Mouse (Mus musculus) limb, embryonic 13.5 days (tissue): ENCODE measurements around the gene Mrap. TPM values are rescaled to one million over a fixed set of nuclear protein-coding genes. Genes with fewer than 3 reads are reported as not detected.

Source experiments
- ATAC-seq: fragments of 200-750 bp; cut with Nextera tagmentation; 2 replicates; pipeline ENCODE4 v1.8.0; 2017; ENCODE audit warnings: low read depth, moderate number of reproducible peaks, moderate TSS enrichment; ENCODE audit not compliant: low FRiP score
- H3K27ac ChIP-seq: fragments of 300-500 bp; sonication (generic); 2 replicates; pipeline ENCODE4 v1.5.1; 2015; ENCODE audit warnings: inconsistent platforms, mild to moderate bottlenecking, moderate library complexity
- H3K27me3 ChIP-seq: fragments of 300-500 bp; sonication (generic); 2 replicates; pipeline ENCODE4 v1.6.1; 2015; ENCODE audit warnings: mild to moderate bottlenecking, inconsistent platforms
- H3K36me3 ChIP-seq: fragments of 300-500 bp; sonication (generic); 2 replicates; pipeline ENCODE4 v1.6.1; 2015; ENCODE audit warnings: inconsistent platforms, mild to moderate bottlenecking, moderate library complexity
- H3K4me1 ChIP-seq: fragments of 300-500 bp; sonication (generic); 2 replicates; pipeline ENCODE4 v1.6.1; 2015; ENCODE audit warnings: inconsistent platforms
- H3K4me2 ChIP-seq: fragments of 300-500 bp; sonication (generic); replicated peaks from 2 replicates; pipeline ENCODE4 v1.6.1; 2015; ENCODE audit warnings: inconsistent platforms, mild to moderate bottlenecking, moderate library complexity
- H3K4me3 ChIP-seq: fragments of 300-500 bp; sonication (generic); 2 replicates; pipeline ENCODE4 v1.5.1; 2015; ENCODE audit warnings: moderate library complexity, mild to moderate bottlenecking, inconsistent platforms
- H3K9ac ChIP-seq: fragments of 300-500 bp; sonication (generic); 2 replicates; pipeline ENCODE4 v1.6.1; 2015; ENCODE audit warnings: mild to moderate bottlenecking, inconsistent platforms
- H3K9me3 ChIP-seq: fragments of 300-500 bp; sonication (generic); 2 replicates; pipeline ENCODE4 v1.6.1; 2016; ENCODE audit warnings: inconsistent platforms
- WGBS: fragments of 180-500 bp; shearing (Covaris S2); methylation state at CpG from one replicate; pipeline ENCODE4 v1.1.7; 2015; 5-methylcytosine and 5-hydroxymethylcytosine counted together
- polyA plus RNA-seq: library from polyadenylated mRNA; unstranded; fragments of >200 nt; fragmentation: Nextera tagmentation; extraction: Ambion mirVana; gene quantifications from 2 replicates; pipeline ENCODE4 v1.2.1, GENCODE M21; 2015

Gene Mrap
- 0.45 TPM in 1 of 2 replicates, not detected in the other for polyA plus RNA-seq

DNA sequence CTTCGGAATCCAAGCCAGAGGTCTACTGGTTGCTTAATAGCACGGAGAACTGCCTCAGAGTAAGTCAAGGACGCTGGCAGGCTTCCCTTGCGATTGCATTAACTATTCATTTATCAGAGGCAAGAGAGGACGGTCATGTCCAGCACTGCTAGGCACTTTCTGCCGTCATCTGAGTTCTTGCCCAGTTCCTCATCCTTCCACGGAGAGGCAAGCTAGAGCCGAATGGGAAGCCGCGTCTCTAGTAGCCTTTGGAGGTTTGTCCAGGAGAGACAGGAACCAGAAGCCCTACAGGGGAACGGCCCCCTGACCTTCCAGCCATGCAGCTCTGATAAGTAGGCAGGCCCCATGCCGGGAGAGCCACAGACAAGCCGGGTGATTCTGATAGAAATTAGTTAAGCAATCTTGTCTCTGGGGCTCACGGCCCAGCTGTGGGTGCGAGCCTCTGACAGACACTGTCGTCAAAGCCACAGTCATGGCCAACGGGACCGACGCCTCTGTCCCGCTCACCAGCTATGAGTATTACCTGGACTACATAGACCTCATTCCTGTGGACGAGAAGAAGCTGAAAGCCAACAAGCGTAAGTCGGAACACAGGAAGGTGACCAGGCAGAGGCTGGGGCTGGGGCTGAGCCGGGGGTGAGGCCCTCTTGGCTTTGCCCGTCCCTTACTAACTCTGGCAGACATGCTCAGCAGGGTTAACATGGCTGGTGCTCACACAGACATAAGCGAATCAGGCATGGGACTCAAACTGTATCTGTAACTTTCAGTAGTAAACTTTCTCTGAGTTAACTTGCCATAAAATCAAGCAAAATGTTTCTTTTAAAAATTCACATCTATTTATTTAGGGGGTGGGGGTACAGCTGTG lies at the start of gene Mrap:
Mrap (plus strand) TSS at position 116 of the 865 bp plus-strand sequence.
- no peak within 1 kb of the TSS for H3K9ac ChIP-seq
- H3K36me3 ChIP-seq = no peaks in the 10 kb centered on the region
- no peak within 1 kb of the TSS for H3K4me3 ChIP-seq
- 0 out of 2 replicates have a peak, but pooled peaks cover 3% of the 10 kb centered on the region for H3K4me1 ChIP-seq
- 87% methylated on average over 26 of the region's 26 CpGs for WGBS
- no peaks in the 10 kb centered on the region for H3K9me3 ChIP-seq
- H3K27ac ChIP-seq = no peak within 1 kb of the TSS
- no peaks in the 10 kb centered on the region for H3K27me3 ChIP-seq
- H3K4me2 ChIP-seq = no peak within 1 kb of the TSS
- no peak for ATAC-seq

GRCm38 (mm10) chr16:90692704-90693385 lies 45.2 kb upstream of the Mrap start:
- Histone ChIP-seq H3K36me3 (no peaks in the 10 kb centered on the region), H3K4me1 (no peaks in the 10 kb centered on the region), H3K9me3 (no peaks in the 10 kb centered on the region), H3K4me3 (no peak overlapping the region), H3K27me3 (no peaks in the 10 kb centered on the region), H3K9ac (no peak overlapping the region), H3K27ac (no peak overlapping the region), H3K4me2 (no peak overlapping the region)
- 79% methylated on average over 15 of the region's 15 CpGs for WGBS
- ATAC-seq = no peak

GRCm38 (mm10) chr16:90693625-90694024 lies 44.4 kb upstream of the Mrap start:
- H3K9ac ChIP-seq = no peak overlapping the region
- H3K27ac ChIP-seq = no peak overlapping the region
- H3K4me1 ChIP-seq = no peaks in the 10 kb centered on the region
- no peak overlapping the region for H3K4me2 ChIP-seq
- H3K36me3 ChIP-seq = no peaks in the 10 kb centered on the region
- ATAC-seq = no peak
- no peaks in the 10 kb centered on the region for H3K27me3 ChIP-seq
- 95% methylated on average over 5 of the region's 5 CpGs for WGBS
- no peaks in the 10 kb centered on the region for H3K9me3 ChIP-seq
- H3K4me3 ChIP-seq = no peak overlapping the region

DNA sequence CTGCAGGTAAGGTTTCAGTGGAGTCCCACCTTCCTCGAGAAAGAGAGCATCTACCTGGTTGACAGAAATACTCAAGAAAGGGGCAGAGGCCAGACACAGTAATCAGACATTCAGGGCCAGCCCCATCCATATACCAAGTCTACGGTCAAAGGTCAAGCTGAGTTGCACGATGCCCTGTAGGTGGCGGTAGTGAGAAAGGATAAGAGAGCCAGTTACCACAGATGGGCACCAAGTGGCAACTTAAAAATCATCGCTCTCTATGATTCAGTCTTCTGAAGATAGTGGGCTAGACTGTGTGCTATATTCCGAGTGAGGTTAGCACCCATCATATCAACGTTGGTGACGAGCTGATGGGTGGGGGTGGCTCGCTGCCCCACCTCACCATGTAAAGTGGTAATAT lies 43.3 kb upstream of the Mrap start:
- Histone ChIP-seq H3K27me3 (no peaks in the 10 kb centered on the region), H3K36me3 (no peaks in the 10 kb centered on the region), H3K4me3 (no peak overlapping the region), H3K9me3 (no peaks in the 10 kb centered on the region), H3K4me2 (no peak overlapping the region), H3K27ac (no peak overlapping the region), H3K4me1 (no peaks in the 10 kb centered on the region), H3K9ac (no peak overlapping the region)
- 67% methylated on average over 9 of the region's 9 CpGs for WGBS
- ATAC-seq = no peak

DNA sequence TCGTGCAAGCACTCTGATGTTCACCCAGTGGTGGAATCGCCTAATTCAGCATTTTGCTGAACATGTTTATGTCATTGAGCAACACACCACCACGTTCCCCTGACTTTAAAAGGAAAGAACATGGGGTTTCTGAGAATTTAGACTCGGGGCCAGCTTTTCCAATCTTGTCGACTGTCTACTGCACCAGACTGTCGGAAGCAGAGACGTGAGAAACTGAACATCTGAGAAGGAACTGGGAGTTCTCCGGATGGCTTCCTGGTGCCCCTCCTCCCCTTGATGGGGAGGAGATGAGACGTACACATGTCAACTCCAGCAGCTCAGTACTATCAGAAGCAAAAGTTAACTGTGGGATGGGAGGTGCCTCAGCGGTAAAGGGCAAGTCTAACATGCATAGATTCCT lies 42.9 kb upstream of the Mrap start:
- no peak overlapping the region for H3K9ac ChIP-seq
- H3K27me3 ChIP-seq = no peaks in the 10 kb centered on the region
- WGBS = 74% methylated on average over 10 of the region's 10 CpGs
- no peak for ATAC-seq
- no peaks in the 10 kb centered on the region for H3K4me1 ChIP-seq
- no peaks in the 10 kb centered on the region for H3K9me3 ChIP-seq
- no peak overlapping the region for H3K4me2 ChIP-seq
- no peak overlapping the region for H3K27ac ChIP-seq
- no peaks in the 10 kb centered on the region for H3K36me3 ChIP-seq
- H3K4me3 ChIP-seq = no peak overlapping the region

GRCm38 (mm10) chr16:90696306-90696705 lies 41.7 kb upstream of the Mrap start:
- Histone ChIP-seq H3K4me1 (no peaks in the 10 kb centered on the region), H3K27me3 (no peaks in the 10 kb centered on the region), H3K9ac (no peak overlapping the region), H3K9me3 (no peaks in the 10 kb centered on the region), H3K36me3 (no peaks in the 10 kb centered on the region), H3K4me3 (no peak overlapping the region), H3K27ac (no peak overlapping the region), H3K4me2 (no peak overlapping the region)
- no peak for ATAC-seq
- 82% methylated on average over 9 of the region's 9 CpGs for WGBS

GRCm38 (mm10) chr16:90699390-90699789 lies 38.6 kb upstream of the Mrap start:
- H3K4me2 ChIP-seq = no peak overlapping the region
- H3K27me3 ChIP-seq = no peaks in the 10 kb centered on the region
- no peak overlapping the region for H3K9ac ChIP-seq
- H3K4me3 ChIP-seq = no peak overlapping the region
- H3K9me3 ChIP-seq = no peaks in the 10 kb centered on the region
- no peaks in the 10 kb centered on the region for H3K4me1 ChIP-seq
- WGBS = 81% methylated on average over 14 of the region's 14 CpGs
- H3K36me3 ChIP-seq = no peaks in the 10 kb centered on the region
- no peak for ATAC-seq
- no peak overlapping the region for H3K27ac ChIP-seq

DNA sequence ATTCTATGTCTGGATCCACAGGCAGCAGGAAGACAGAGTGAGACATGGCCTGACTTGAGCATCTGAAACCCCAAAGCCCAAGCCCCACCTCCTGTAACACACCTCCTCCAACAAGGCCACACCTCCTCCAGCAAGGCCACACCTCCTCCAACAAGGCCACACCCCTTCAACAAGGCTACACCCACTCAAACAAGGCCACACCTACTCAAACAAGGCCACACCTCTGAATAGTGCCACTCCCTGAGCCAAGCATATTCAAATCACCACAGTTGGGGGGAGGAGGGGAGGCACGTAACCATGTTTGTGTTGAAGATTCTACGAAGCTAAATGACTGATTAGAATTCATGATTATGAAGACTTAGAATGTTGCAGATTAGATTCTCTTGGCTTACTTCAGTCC lies 36.5 kb upstream of the Mrap start:
- ATAC-seq = no peak
- H3K27ac ChIP-seq = no peak overlapping the region
- H3K9ac ChIP-seq = no peak overlapping the region
- no peak overlapping the region for H3K4me3 ChIP-seq
- H3K4me1 ChIP-seq = peaks cover 6% of the 10 kb centered on the region; the same call in 1 of the 2 replicates
- no peaks in the 10 kb centered on the region for H3K36me3 ChIP-seq
- WGBS = 95% methylated on average over 2 of the region's 2 CpGs
- H3K9me3 ChIP-seq = no peaks in the 10 kb centered on the region
- H3K27me3 ChIP-seq = no peaks in the 10 kb centered on the region
- H3K4me2 ChIP-seq = no peak overlapping the region

DNA sequence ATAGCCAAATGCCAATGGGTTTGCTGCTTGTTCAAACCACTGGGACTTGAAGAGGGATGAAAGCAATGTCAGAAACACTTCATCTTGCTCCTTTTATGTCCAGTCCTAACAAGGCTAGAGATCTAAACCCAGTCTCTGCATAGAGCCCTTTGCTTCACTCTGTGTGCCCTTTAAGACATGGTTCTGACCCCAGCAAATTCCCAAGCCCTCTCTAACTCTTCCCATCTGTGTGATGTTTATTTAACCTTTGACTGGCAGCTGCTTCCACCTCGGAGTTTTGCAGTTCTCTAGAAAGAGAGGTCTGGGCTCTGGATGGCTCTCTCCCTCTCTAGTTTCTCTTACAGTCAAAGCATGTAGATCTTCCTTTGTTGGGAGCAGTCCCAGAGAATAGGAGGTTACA lies 34.4 kb upstream of the Mrap start:
- Histone ChIP-seq H3K9ac (no peak overlapping the region), H3K27me3 (no peaks in the 10 kb centered on the region), H3K4me1 (peaks cover 6% of the 10 kb centered on the region; the same call in 1 of the 2 replicates), H3K4me2 (no peak overlapping the region), H3K4me3 (no peak overlapping the region), H3K27ac (no peak overlapping the region), H3K36me3 (no peaks in the 10 kb centered on the region), H3K9me3 (no peaks in the 10 kb centered on the region)
- 6% methylated on average over 1 of the region's 1 CpGs for WGBS
- no peak for ATAC-seq

- 55% methylated on average over 13 of the region's 13 CpGs for WGBS
Observed at GRCm38 (mm10) chr16:90704161-90704825, 33.7 kb upstream of the Mrap start.

DNA sequence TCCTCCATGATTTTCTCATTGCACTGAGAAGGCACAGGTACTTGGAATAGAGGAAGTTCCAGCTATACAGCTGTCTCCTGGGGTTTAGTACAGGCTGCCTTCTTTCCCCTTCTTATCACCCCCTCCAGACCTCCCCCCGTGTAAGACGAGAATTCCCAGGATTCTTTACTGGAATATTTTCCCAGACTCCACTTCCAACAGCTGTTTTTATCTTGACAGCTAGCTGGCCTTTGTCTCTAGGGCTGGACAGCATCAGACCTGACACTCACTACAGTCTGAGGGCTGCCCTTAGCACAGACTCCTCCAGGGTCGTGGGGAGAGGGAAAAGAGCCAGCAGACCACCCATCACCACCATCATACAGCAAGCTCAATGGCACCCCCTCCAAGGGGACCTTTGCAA lies 31.7 kb upstream of the Mrap start:
- Histone ChIP-seq H3K36me3 (no peaks in the 10 kb centered on the region), H3K4me3 (no peak overlapping the region), H3K27ac (no peak overlapping the region), H3K4me2 (no peak overlapping the region), H3K9ac (no peak overlapping the region), H3K27me3 (0 out of 2 replicates have a peak, but pooled peaks cover 4% of the 10 kb centered on the region), H3K4me1 (peaks cover 23% of the 10 kb centered on the region), H3K9me3 (no peaks in the 10 kb centered on the region)
- peak; percentile 45; the same call in 1 of the 2 replicates for ATAC-seq
- 10% methylated on average over 3 of the region's 3 CpGs for WGBS

More at GRCm38 (mm10) chr16:90704161-90704825, 33.7 kb upstream of the Mrap start:
- H3K27ac ChIP-seq = no peak overlapping the region
- H3K9me3 ChIP-seq = no peaks in the 10 kb centered on the region
- peaks cover 11% of the 10 kb centered on the region for H3K4me1 ChIP-seq
- no peak overlapping the region for H3K4me3 ChIP-seq
- no peak overlapping the region for H3K4me2 ChIP-seq
- no peak for ATAC-seq
- no peak overlapping the region for H3K9ac ChIP-seq
- H3K27me3 ChIP-seq = no peaks in the 10 kb centered on the region
- no peaks in the 10 kb centered on the region for H3K36me3 ChIP-seq

GRCm38 (mm10) chr16:90709711-90710289 lies 28.2 kb upstream of the Mrap start:
- no peak overlapping the region for H3K4me3 ChIP-seq
- 0 out of 2 replicates have a peak, but pooled peaks cover 17% of the 10 kb centered on the region for H3K27me3 ChIP-seq
- peaks cover 33% of the 10 kb centered on the region for H3K4me1 ChIP-seq
- ATAC-seq = no peak
- H3K4me2 ChIP-seq = peak overlapping the region; percentile 12
- no peak overlapping the region for H3K9ac ChIP-seq
- H3K9me3 ChIP-seq = no peaks in the 10 kb centered on the region
- no peak overlapping the region for H3K27ac ChIP-seq
- no peaks in the 10 kb centered on the region for H3K36me3 ChIP-seq
- 50% methylated on average over 17 of the region's 17 CpGs for WGBS
